Comparison of ENCODE assay signal across 20 mouse cellular contexts in the genomic region with DNA sequence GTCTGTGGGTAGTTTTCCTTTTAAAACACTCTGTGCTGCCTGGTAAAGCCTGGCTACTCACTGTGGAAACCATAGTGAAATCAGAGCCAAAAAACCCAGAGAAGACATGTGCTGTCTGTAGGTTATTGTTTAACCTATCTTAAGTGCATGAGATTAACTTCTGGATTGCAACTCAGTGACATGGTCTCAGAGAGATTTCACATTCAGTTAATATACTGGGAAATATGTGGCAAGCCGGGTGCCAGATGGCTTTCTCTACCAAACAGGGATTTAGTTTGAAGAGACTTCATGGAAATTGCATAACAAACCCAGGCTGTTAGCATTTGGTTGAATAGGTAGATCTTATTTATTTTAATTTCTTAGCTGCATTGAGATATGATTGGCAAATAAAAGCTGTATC. TPM values are rescaled to one million over a fixed set of nuclear protein-coding genes. Genes with fewer than 3 reads are reported as not detected.
DNase-seq lines count a peak whose midpoint lies in the region; ATAC-seq and TF ChIP-seq lines count a peak whose summit lies in the region.
"Had no signal": no experiment of that assay in that cellular context is flagged by ENCODE, and none has a peak within 500 bp of the region (broad histone marks: within the 10 kb centered on the region; RNA-seq: fewer than 3 reads in every experiment).

No protein-coding gene starts in this region.

- no peaks in the 10 kb centered on the region for H3K36me3 ChIP-seq in lung, postnatal 0 days (ENCODE audit: insufficient read depth, low read length)
- H3K36me3 ChIP-seq: forebrain, embryonic 12.5 days; hindbrain, embryonic 15.5 days; limb, embryonic 13.5 days; liver, embryonic 15.5 days; midbrain, embryonic 10.5 days had no signal

- H3K4me2 ChIP-seq in lung, postnatal 0 days (replicated peaks; ENCODE audit: low read depth, low read length): no peak overlapping the region
- H3K4me2 ChIP-seq: forebrain, embryonic 12.5 days; hindbrain, embryonic 15.5 days; limb, embryonic 13.5 days; liver, embryonic 15.5 days had no signal

- 44% methylated on average over 1 of the region's 1 CpGs for WGBS in lung, postnatal 0 days

- no peaks in the 10 kb centered on the region for H3K27me3 ChIP-seq in lung, postnatal 0 days (replicated peaks; ENCODE audit: insufficient read depth, low read length)
- H3K27me3 ChIP-seq: forebrain, embryonic 12.5 days; hindbrain, embryonic 15.5 days; limb, embryonic 13.5 days; liver, embryonic 15.5 days had no signal

- no peak overlapping the region for H3K27ac ChIP-seq in lung, postnatal 0 days (ENCODE audit: low read length)
- H3K27ac ChIP-seq: forebrain, embryonic 12.5 days; hindbrain, embryonic 15.5 days; liver, embryonic 15.5 days; midbrain, embryonic 10.5 days had no signal

- DNase-seq in layer of hippocampus, adult 18-20 months (ENCODE audit: low spot score in 2 of 2): peak; percentile 40 to 80
- no peak for DNase-seq in layer of hippocampus, postnatal 25 days (ENCODE audit: extremely low spot score in 1 of 2, low spot score in 1 of 2)
- peak; percentile 58 for DNase-seq in lung, postnatal 0 days (ENCODE audit: low spot score)
- DNase-seq in lung, postnatal 4 days: no peak
- DNase-seq in gonadal fat pad, adult 2 months (ENCODE audit: low read depth): peak; percentile 69
- DNase-seq in urinary bladder, adult 2 months (ENCODE audit: low spot score): no peak
- no peak for DNase-seq in urinary bladder, adult 18-20 months (ENCODE audit: low spot score in 2 of 2)
- DNase-seq: adrenal gland, adult 2 months; cerebellum, adult 18-20 months; gastrocnemius, postnatal 36 days; heart, postnatal 4 days; kidney, postnatal 25 days; thymus, adult 18-20 months; thymus, postnatal 4 days had no signal

- H3K4me1 ChIP-seq in lung, postnatal 0 days (ENCODE audit: insufficient read depth, low read depth, low read length): peaks cover 11% of the 10 kb centered on the region; the same call in 1 of the 2 replicates
- H3K4me1 ChIP-seq: forebrain, embryonic 12.5 days; hindbrain, embryonic 15.5 days; liver, embryonic 15.5 days; midbrain, embryonic 10.5 days had no signal

- no peaks in the 10 kb centered on the region for H3K9me3 ChIP-seq in lung, postnatal 0 days (ENCODE audit: low read length)
- H3K9me3 ChIP-seq: forebrain, embryonic 12.5 days; hindbrain, embryonic 15.5 days; limb, embryonic 13.5 days; liver, embryonic 15.5 days; midbrain, embryonic 10.5 days had no signal

- no peak overlapping the region for H3K4me3 ChIP-seq in lung, postnatal 0 days (ENCODE audit: low read depth, low read length)
- H3K4me3 ChIP-seq: forebrain, embryonic 12.5 days; hindbrain, embryonic 15.5 days; limb, embryonic 13.5 days; liver, embryonic 15.5 days; midbrain, embryonic 10.5 days had no signal

- no peak for TF ChIP-seq EP300 in lung, postnatal 0 days (IDR thresholded peaks at IDR 0.05)

- no peak for TF ChIP-seq CTCF in lung, postnatal 0 days (IDR thresholded peaks at IDR 0.05)

- H3K9ac ChIP-seq in lung, postnatal 0 days (replicated peaks; ENCODE audit: low read depth): no peak overlapping the region
- H3K9ac ChIP-seq: forebrain, embryonic 12.5 days; hindbrain, embryonic 15.5 days; limb, embryonic 13.5 days; liver, embryonic 15.5 days had no signal

- no peak; the same call in 1 of the 2 replicates for ATAC-seq in lung, postnatal 0 days
- ATAC-seq: midbrain, embryonic 16.5 days had no signal

RNA-seq across cellular contexts. Expression of a gene that starts 17.8 kb away (rescaled TPM):
- total RNA-seq in layer of hippocampus, adult 18-20 months (2021): 1 to 10 TPM; 8.2 to 8.5 TPM
- total RNA-seq in layer of hippocampus, postnatal 25 days (2021): 1 to 10 TPM; 7.3 to 7.6 TPM
- polyA plus RNA-seq in lung, postnatal 0 days (2015; fragmentation: Nextera tagmentation; extraction: Ambion mirVana): 13.5 and 14.1 TPM in 2 replicates
- polyA plus RNA-seq in gonadal fat pad, adult 2 months (2012; rRNA removed): 7.1 and 9.0 TPM in 2 replicates
- polyA plus RNA-seq in urinary bladder, adult 2 months (2012; rRNA removed): 13.1 and 14.3 TPM in 2 replicates

Comparison
In these comparisons a context has a peak if more than half of its experiments do, and no peak if none do; other contexts are left out.
1. DNase-seq: peak in layer of hippocampus, adult 18-20 months (2 of 2), lung, postnatal 0 days (single experiment) and gonadal fat pad, adult 2 months (single experiment); none in layer of hippocampus, postnatal 25 days (0 of 2), lung, postnatal 4 days (0 of 2), urinary bladder, adult 2 months (single experiment) and urinary bladder, adult 18-20 months (0 of 2).